Mouse (Mus musculus) lung, postnatal 25 days (tissue): ENCODE results near the gene Osbpl9.
A peak's percentile ranks its signal among the peaks of the same experiment; 100 is the strongest.

Source experiments
- DNase-seq: peaks from one replicate; pipeline ENCODE4 v3.0.0; 2022; ENCODE audit warnings: low spot score

Osbpl9 gene

DNA sequence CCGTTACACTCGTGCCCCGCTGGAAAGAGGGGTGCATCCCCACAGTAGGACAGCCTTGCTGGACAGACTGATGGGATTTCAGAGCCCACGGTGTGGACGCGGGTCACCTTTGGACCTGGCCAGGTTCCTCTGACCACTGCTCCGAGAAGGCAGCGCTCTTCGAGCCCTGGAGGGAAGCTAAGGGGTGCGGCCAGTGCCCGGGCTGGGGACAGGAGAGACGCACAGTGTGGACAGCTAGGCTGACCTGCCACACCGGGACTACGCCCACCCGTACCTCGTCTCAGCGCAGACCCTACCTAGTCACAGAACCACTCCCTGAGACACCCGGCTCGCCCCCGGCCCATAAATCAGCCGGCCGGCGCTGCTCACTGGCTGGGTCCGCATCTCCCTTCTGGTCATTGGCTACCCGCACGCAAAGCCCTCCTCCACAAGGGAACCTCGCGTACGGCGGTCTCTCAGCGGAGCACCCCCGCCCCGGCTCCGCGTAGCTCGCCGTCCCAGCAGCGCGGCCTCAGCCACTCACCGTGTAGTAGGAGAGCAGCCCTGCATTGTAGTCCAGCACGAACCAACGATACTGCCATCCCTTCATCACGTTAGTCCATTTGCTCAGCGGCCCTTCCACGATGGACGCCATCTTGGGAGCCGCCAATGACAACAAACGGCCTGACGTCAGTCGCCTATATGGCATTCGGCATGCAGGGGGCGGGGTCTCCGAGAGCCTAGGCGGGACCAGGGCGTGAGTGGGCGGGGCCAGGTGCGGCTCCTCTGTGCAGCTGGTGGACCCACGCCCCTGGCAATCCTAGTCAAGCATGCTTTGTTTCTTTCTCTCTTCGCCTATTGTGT, at the start of gene Osbpl9:
Osbpl9 (minus strand) TSS at position 691 of the 843 bp plus-strand sequence.
- peak; percentile 98 for DNase-seq

DNA sequence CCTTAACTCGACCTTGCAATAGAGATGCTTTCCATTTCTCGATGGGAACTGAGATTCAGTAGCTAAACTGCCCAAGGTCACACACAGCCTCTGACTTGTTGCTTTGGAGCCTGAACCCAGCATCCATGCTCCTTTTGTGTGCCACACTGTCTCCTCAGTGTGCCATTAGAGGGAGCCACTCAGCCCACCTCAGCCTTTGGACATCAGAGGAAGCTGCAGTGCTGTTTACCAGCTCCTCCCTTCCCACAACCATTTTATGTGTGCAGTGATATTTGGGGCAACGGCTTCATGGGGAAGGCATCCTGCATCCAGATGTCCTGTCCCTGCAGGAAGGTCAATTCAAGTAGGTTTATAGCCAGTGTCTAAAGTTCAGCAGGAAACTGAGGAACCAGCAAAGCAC, 49.5 kb upstream of the Osbpl9 start:
- no peak for DNase-seq

DNA sequence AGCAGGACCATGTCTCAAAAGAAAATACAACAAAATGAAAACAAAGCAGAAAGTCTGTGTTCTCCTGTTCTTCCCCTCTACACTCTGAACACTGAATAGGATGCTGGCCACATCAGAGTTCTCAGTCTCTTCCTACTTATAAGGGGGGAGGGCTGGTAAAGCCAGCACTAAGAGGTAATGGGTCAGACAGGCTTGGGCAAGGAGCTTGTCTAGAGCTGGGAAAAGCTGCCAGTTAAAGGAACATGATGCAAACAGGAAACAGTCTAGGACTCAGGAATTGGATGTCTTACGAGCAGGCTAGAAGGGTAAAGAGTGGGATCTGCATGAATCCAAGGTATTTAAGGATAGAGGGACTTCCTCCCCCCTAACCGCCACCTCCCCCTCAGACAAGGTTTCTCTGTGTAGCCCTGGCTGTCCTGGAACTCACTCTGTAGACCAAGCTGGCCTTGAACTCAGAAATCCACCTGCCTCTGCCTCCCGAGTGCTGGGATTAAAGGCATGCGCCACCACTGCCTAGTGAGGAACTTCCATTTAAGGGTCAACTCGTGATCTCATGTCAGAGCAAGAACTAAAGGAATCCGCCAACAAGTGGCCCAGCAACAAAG, 43.0 kb upstream of the Osbpl9 start:
- no peak for DNase-seq

DNA sequence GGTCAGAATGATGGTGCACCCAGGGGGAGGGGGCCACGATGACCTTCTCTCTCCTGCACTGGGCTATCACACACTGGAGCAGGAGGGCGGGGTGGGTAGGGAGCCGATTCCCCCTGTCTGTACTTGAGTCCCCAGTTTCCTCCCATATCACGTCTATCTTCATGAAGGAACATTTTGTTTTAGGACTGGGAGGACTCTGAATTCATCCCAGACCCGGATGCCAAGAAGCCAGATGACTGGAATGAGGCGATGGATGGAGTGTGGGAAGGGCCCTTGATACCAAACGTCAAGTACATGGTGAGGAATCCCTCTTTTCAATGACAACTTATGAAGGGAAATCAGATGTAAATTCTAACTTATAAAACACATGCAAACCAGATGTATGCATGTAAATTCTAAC, 42.4 kb upstream of the Osbpl9 start:
- no peak for DNase-seq

DNA sequence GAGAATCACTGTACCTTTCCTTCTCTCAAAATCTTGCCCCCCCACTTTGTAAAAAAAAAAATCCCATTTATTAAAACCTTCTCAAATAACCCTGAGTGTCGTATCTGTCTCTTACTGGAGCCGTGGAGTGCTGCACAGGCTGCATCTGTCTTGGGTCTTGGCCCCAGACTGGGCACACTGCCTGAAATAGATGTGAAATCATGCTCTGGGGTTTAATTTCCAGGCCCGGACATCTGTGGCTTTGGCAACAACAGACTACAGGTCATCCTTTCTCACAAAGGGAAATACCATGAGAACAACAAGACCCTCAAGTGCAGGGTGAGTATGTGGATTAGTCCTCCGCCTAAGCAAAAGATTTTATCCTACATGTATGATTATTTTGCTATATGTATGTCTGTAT, 39.9 kb upstream of the Osbpl9 start:
- DNase-seq = peak; percentile 33

DNA sequence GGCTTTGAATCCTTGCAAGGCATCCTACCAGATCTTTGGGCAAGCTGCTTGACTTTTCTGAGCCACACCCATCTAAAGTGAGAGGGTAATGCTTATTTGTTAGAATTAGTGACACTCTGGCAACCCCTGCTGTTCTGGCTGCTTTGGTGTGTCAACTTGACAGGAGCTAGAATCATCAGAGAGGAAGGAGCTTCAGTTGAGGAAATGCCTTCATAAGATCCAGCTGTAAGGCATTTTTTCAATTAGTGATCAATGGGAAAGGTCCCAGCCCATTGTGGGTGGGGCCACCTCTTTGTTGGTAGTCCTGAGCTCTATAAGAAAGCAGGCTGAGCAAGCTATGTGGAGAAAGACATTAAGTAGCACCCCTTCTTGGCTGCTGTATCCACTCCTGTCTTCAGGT, 39.1 kb upstream of the Osbpl9 start:
- no peak for DNase-seq

DNA sequence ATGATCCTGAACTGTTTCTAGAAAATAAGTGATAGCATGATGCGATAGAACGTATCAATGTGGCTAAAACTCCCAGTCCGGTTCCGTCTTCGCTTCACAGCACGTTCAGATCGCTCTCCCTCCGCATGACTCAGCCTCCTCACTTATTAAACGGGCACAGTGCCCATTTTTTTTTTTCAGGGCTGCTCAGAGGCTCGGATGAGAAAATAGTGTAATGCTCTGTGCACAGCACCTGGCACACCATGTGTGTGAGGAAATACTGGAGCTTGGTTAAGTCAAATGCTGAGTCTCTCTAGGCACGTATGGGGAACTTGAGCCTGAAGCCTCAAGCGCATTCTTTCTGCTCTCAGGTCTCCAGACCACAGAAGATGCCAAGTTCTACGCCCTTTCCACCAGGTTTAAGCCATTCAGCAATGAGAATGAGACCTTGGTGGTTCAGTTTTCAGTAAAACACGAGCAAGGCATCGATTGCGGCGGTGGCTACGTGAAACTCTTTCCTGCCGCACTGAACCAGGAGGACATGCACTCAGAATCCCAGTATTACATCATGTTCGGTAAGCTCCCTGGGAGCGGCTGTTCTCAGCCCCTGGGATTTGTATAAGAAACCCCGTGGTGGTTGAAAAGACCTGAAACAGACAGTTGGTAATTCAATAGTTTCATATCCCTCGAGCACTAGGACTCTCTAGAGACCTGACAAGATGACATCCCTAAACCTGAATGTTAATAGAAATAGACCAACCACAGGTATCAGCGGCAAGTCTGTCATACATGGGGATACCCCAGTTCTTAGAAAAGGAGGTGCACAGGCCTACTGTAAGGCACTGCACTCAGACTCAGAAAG, 36.6 kb upstream of the Osbpl9 start:
- DNase-seq = no peak

DNA sequence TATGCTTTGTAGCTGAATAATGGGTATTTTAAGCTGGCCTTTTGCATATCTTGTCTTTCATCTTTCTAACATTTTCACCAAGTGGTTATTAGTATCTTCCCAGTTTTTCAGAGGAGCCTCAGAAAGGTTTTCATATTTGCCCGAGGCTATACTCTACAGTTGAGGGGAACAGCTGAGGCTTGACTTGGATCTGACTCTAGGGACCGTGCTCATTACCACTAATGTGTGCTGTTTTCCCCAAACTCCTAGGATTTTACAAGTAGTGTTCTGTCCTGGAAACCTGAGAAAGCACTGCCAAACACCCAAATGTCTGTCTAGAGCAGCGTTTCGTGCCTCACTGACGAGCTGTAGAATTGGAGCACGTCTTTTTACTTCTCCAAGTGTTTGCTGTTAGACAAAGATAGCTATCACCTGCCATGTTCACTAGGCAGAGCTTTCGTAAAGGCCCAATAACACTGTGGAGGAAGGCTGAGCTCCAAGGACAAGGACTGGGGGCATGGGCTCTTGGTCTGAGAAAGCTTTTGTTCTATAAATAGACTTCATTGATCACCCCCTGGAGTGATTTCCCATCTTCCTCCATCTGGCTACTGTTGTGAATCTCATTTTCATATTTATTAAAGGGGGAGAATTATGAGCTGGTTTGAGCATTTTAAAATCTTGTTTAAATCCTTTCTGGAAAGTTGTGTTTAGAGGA, 34.3 kb upstream of the Osbpl9 start:
- DNase-seq = no peak

DNA sequence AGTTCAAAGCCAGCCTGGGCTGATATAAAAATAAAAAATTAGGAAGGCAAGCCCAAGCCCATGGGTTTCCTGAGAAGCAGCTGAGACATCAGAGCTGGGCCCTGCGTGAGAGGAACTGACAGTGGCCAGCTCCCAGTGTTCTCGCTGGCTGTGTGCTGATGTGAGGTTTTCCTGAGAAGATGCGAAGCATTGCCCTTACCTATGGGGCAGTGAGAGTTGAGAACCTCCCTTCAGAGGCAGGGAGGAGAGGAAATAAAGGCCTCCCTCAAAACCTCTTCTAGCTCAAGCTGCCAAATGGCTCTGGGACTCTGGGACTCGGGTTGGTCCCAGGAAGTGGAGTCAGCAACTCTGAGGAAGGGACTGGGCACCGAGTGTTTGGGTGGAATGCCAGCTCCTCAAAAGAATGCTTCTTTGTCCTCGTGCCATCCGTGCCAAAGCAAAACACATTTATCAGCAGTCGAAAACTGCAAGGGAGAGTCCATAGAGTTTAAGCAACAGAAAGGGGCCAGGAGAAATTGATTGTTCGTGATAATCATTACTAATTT, 32.8 kb upstream of the Osbpl9 start:
- DNase-seq = no peak

DNA sequence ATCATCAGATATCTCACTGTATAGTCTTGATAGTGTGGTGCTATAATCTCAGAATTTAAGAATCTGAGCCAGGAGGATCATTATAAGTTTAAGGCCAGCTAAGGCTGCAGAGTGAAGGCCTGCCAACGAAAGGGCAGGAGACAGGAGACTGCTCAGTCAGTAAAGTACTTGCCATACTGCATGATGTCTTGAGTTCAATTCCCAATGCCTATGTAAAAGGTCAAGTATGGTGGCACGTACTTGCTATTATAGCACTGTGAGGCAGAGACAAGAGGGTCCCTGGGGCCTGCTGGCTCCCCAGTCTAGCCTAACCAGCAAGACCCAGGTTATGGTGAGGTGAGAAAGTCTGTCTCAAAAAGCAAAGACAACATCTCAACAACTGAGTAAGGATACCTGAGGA, 32.1 kb upstream of the Osbpl9 start, which contains the start of gene Calr4:
Calr4 (plus strand) TSS at position 301 of the 400 bp plus-strand sequence.
- no peak for DNase-seq

DNA sequence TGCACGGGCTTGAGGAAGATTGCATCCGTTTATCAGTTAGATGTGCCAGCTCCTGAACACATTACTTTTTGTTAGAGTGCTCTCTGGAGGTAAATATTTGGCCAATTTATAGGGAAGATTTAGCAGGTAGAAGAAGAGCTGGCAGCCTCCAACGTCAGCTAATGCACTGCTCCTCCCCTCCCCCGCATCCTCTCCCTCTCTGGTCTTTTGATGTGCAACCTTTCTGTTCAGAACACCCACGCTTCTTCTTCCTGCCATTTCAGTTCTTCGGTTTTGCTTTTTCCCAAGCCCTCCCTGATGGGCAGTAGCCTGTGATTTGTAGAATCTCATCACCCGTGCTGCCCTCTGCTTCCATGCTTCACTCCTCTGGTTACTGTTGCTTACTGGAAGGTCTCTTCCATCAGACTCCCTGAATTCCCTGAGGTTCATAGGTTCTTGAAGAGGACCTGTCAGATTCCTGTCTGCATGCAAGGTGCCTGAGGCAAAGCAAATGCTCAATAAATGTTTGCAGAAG, 27.8 kb upstream of the Osbpl9 start:
- DNase-seq = no peak

DNA sequence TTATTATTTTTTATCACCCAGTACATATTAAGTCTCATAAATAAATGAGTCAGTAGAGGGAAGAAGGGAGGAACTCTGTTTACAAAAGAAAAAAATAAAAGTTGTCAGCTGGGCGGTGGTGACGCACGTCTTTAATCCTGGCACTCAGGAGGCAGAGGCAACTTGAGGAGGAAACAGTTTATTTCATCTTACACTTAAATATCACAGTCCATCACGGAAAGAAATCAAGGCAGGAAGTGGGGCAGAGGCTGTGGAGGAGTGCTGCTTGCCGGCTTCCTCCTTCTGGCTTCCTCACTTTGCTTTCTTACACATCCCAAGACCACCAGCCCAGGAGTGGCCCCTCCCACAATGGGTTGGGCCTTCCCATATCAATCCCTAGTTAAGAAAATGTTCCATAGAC, 24.0 kb upstream of the Osbpl9 start:
- no peak for DNase-seq

DNA sequence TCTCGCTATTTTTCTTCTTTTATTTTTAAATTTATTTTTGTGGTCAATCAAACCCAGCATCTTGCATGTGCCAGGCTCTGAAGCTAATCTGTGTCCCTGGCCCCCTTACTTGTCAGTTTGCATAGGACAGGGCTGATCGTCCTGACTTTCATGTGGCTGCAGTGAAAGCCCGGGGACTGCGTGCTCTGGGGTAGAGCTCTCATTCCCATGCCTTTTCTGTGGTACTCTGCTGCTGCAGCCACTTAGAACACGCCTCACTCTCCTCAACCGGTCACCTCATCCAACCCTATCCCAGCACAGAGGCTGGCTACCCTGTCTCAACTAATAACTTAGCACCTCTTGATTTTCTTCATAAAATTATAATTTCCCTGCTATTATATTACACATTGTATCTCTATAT, 23.5 kb upstream of the Osbpl9 start:
- DNase-seq = no peak

DNA sequence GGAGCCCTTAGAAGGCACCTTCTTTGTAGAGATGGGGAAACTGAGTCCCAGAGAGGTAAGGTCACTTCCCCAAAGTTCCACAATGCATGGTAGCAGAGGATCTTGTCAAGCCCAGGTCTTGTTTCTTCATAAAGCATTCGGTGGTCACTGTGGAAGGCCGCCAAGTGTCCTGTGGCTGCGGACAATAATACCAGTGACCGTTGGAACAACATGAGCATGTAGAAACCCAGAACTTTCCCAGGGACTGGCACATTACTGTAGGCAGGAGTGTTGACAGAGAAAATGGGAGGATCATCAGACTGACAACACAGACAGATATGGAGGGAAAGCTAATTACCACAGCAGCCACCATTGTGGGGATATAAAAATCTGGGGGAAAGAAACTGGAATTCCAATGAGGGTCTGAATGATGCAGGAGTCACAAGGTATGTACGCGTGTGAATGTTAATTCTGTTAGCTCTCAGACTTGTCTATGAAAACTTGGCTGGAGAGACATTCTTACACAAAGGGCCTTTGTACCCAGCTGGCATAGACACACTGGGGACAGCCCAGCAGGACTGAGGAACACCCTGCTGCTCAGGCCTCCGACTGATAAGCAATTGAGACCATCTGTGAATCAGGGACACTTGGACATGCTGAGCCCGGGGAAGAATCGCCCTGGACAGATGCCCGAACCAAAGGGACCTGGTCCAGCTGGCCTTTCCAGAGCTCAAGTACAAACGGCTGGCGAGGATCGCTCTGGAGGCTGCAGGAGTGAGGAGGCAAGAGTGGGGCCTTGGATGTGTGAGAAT, 22.9 kb upstream of the Osbpl9 start:
- peak; percentile 75 for DNase-seq

DNA sequence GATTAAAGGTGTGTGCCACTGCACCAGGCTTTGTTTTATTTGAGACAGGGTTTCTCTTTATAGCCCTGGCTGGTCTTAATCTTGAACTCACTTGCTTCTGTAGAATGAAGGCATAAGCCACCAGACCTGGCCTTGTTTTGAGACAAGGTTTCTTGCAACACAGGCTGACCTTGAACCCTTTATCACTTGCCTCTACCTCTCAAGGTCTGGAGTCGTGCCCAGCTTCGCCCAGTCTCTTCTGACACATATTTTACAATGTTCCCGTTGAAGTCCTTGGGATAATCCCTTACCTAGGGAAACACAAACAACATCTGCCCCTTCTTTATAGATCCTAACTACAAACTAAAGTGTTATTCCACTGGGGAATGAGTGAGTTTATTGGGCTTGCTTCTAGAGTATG, 19.9 kb upstream of the Osbpl9 start:
- no peak for DNase-seq

DNA sequence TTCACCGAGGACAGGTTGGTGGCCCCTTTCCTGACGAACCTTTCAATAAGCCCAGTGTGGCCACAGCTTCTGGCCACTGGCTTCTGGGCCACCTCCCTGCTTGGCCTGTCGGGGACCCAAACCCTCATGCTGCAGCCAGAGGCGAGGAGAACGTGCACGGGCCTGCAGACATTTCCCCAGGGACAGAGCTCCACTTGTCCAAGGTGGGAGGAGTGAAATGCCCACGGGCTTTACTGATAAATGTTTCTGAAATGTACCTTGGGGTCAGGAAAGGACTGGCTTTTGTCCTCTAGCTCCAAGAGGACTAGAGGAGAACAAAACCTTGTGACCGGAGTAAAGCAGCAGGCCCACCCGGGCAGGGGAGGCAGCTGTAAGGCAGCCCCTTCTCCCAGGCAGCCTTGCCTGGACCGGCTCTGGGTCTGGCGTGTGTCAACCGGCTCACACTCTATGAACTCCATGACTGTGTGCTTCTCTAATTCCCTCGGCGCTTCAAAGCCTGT, 18.4 kb upstream of the Osbpl9 start:
- DNase-seq = no peak

DNA sequence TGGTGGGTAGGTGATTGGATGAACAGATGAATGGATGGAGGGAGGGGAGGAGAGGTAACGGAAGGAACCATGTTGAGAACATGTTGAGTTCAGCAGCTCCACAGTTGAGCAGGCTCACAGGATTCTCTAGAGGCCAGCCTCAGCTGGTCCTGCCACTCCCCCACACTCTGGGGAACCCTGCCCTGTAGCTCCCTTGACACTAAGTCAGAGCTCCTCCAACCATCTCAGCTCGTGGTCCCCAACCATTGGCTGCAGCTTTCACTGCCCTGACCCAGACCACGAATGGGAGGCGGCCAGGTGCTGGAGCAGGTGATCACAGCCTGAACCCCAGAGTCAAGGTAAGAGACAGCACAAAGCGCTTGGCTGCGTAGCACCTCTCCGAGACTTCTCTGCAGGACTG, 15.9 kb upstream of the Osbpl9 start:
- no peak for DNase-seq

DNA sequence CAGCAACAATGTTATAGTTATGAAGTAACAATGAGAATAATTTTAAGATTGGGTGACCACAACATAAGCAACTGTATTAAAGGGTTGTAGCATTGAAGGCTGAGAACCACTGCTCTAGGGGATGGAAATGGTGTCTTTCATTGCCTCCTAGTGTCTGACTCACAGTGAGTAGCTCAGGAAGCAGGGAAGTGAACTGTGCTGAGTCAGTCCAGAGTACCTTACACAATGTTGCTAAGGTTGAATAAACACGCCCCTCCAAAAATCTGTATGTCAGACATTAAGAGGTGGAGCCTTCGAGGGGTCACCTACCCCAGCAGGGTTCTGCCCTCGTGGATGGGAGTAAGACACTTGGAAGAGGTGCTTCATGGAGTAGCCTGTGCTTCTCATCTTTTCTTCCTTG, 11.9 kb upstream of the Osbpl9 start:
- no peak for DNase-seq

DNA sequence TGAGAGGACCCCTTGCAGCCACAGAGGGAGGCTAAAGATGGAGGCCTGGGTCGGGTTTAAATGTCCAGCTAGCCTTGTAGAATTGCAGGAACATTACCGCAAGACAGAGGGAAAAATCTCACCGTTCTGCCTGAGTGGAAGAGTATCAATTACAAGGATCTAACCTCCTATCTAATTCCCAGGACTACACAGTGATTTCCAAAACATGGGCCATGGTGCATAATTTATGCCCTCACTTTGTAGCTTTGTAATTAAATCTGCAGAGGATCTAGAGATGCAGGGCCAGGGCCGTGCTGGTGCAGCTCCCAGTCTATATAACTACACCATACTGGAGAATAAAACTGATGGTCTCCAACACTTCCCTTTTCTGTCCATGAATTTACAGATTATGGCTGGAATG, 8.8 kb upstream of the Osbpl9 start:
- no peak for DNase-seq

DNA sequence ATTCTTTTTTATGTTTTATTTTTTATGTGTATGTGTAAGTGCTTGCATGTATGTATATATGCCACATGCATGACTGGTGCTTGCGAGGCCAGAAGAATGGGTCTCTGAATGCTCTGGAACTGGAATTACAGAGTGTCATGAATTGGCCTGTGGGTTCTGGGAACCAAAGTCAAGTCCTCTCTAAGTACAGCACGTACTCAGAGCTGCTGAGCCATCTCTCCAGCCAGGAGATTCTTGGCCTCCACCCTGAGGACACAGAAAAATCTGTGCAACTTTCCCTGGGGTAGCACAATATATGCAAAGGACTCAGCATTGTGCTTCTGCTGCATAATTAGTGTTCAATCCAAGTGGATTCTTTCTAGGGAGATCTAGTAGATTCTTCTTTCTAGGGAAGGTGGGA, 8.2 kb upstream of the Osbpl9 start:
- DNase-seq = no peak

DNA sequence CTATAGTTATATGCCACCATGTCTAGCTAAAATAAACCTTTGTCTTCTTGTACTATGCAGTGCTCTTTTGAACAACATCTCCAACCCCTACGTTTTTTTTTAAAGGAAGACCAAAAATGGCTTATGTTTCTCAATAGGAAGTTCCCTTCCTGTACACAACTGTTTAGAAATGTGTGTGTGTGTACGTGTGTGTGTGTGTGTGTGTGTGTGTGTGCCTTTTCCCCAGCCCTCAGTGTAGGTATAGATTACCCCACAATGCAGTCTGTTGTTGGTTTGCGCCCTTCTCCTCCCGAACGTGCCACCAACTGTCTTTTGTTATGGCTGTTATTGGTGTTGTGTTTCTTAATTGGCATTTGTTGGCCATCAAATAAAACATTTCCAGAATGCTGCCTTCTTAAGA, 5.5 kb upstream of the Osbpl9 start:
- DNase-seq = no peak
